Mouse (Mus musculus) brain, embryonic 14.5 days (tissue): ENCODE measurements around the gene Hnf1a.

Source experiments
- CTCF ChIP-seq: fragments of 200-500 bp; IDR thresholded peaks from 2 replicates; pipeline ENCODE4 v1.5.1; 2012; ENCODE audit warnings: inconsistent platforms, mild to moderate bottlenecking, moderate library complexity, borderline replicate concordance; ENCODE audit not compliant: insufficient read depth, insufficient read length; ENCODE audit errors: extremely low read depth
- POLR2A ChIP-seq: fragments of 200-500 bp; IDR thresholded peaks from 2 replicates; pipeline ENCODE4 v1.6.1; 2012; ENCODE audit warnings: mild to moderate bottlenecking, inconsistent platforms, borderline replicate concordance; ENCODE audit not compliant: poor library complexity, insufficient read depth, insufficient read length, severe bottlenecking; ENCODE audit errors: extremely low read depth

DNA sequence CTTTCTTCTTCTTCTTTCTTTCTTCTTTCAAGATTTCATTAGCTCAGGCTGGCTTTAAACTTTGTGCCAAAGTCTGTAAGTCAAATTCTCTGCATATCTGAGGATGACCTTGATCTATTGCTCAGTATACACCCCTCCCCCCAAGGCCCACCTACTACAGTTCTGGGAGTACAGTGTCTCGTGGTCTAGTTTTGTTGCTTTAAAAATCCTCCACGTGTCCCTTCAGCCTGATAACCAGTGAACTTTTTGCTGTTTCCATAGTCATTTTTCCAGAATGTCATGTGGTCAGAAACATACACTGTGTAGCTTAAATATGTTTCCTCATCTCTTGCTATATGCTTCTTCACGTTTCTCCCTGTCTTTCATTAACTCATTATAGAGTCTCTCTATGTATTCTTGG is 39.1 kb upstream of the Hnf1a start:
- TF ChIP-seq CTCF (no peak), POLR2A (no peak)
